Mouse (Mus musculus) bone marrow, adult 2 months (tissue): ENCODE results near the gene Gmds.

Experiments
- CTCF ChIP-seq: fragments of 200-500 bp; IDR thresholded peaks from 2 replicates; pipeline ENCODE4 v1.5.1; 2011; ENCODE audit warnings: low read length, control low read depth; ENCODE audit not compliant: control insufficient read depth, insufficient read depth
- POLR2A ChIP-seq: fragments of 200-500 bp; IDR thresholded peaks from 2 replicates; pipeline ENCODE4 v1.6.1; 2011; ENCODE audit warnings: low read depth, mild to moderate bottlenecking, control low read depth, low read length, borderline replicate concordance; ENCODE audit not compliant: control insufficient read depth

- TF ChIP-seq CTCF (no peak), POLR2A (no peak)
Observed at GRCm38 (mm10) chr13:32026226-32026975, 312.1 kb downstream of the Gmds start.
